Mouse (Mus musculus): ENCODE measurements around the gene Iba57. TPM values are rescaled to one million over a fixed set of nuclear protein-coding genes. Genes with fewer than 3 reads are reported as not detected.

The Iba57 gene
- polyA plus RNA-seq, 1 experiment from 2014 or later, result 6.3 TPM

- Histone ChIP-seq H3K4me3 (no peak overlapping the region), H3K9me3 (no peaks in the 10 kb centered on the region), H3K4me2 (no peak overlapping the region), H3K4me1 (replicated peaks) (peaks cover 9% of the 10 kb centered on the region), H3K9ac (no peak overlapping the region), H3K27me3 (0 out of 2 replicates have a peak, but pooled peaks cover 4% of the 10 kb centered on the region), H3K36me3 (0 out of 2 replicates have a peak, but pooled peaks cover 5% of the 10 kb centered on the region), H3K27ac (replicated peaks) (no peak overlapping the region)
- no peak for ATAC-seq (ENCODE audit: low read depth)
These were observed 32.7 kb upstream of the Iba57 start for GRCm38 (mm10) chr11:59196230-59196629.

DNA sequence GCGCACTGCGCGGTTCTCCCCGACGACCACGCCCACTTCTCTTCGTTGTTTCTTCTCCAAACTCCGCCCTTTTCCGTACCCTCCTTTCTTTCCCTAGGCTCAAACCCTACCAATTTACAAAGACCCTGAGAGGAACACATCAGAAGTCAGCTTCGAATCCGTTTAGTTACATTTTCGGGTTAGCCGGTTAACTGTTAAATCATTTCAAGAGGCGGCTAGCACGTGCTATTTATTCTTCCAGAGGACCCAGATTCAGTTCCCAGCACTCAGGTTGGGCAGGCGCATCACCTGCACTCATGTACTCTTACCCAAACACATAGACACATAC, 28.5 kb upstream of the Iba57 start, which contains the start of gene Guk1:
Guk1 (minus strand) TSS at position 154 of the 328 bp plus-strand sequence.
- Histone ChIP-seq H3K9ac (peak within 1 kb of the TSS; percentile 86), H3K27me3 (0 out of 2 replicates have a peak, but pooled peaks cover 4% of the 10 kb centered on the region), H3K27ac (replicated peaks) (peak within 1 kb of the TSS; percentile 92), H3K9me3 (no peaks in the 10 kb centered on the region), H3K4me2 (peak within 1 kb of the TSS; percentile 81), H3K4me3 (peak within 1 kb of the TSS; percentile 62), H3K36me3 (no peaks in the 10 kb centered on the region), H3K4me1 (replicated peaks) (peaks cover 36% of the 10 kb centered on the region)
- 6% methylated on average over 16 of the region's 16 CpGs for WGBS
- peak; percentile 12; the same call in 1 of the 2 replicates for ATAC-seq (ENCODE audit: low read depth)

DNA sequence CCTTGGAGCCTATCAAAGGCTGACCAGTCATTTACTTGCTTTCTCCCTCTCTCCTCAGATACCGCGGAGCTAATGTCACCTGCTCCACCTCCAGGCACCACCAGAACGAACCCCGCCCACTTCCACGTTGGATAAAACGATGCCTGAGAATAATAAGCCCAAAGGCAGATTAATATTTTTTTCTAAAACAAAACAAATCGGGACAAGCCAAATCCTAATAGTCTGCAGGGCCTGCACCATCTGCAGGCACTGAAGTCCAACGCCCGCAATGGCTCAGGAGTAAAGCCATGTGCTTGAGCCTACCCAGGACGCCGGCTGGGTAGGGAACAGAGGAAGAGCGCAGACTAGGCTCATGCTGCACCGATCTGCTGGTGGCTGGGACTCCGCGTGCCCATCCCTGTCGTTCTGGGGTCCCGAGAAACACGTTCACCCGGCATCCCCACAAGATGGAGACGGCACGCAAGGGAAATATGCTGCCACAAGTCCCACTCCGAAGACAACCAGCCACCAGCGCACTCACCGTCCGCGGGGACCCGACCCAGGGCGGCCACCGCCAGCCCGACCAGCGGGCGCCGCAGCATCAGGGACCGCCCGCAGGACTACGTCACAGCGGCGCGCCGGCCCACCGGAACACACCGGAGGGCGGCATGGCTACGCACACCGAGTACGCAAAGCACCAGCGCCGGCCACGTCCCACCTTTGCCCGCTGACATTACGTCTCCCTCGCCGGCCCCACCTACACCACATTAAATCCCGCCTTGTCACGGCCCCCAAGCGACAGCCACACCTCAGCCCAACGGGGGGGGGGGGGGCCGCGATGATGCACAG, 27.9 kb upstream of the Iba57 start:
- H3K4me1 ChIP-seq (replicated peaks), result peaks cover 36% of the 10 kb centered on the region
- peak overlapping the region; percentile 92 for H3K27ac ChIP-seq (replicated peaks)
- peak overlapping the region; percentile 62 for H3K4me3 ChIP-seq
- H3K9ac ChIP-seq, result peak overlapping the region; percentile 86
- no peaks in the 10 kb centered on the region for H3K9me3 ChIP-seq
- ATAC-seq (ENCODE audit: low read depth), result peak; percentile 94
- peaks cover 4% of the 10 kb centered on the region for H3K36me3 ChIP-seq
- H3K27me3 ChIP-seq, result 0 out of 2 replicates have a peak, but pooled peaks cover 4% of the 10 kb centered on the region
- peak overlapping the region; percentile 81 for H3K4me2 ChIP-seq
- under 1% methylated on average over 39 of the region's 59 CpGs for WGBS

DNA sequence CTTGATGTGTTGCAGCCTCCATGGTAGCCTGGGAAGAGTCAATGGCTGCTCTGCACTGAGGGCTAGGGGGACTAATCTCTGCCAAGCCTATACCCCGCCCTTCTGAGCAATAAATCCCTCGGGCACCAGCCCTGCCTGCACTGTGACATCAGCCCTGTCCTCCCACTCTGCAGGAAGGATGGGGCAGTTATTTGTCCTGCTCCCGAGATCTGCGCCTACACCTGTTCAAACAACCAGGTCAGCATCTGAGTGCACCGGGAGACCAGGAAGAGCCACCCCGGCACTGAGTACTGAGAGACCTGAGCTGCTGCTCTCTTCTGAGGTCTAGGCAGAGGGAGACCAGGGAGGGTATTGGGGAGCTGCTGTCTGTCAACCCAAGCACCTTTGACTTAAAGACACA, 24.2 kb upstream of the Iba57 start:
- no peak for ATAC-seq (ENCODE audit: low read depth)
- WGBS, result 80% methylated on average over 6 of the region's 6 CpGs
- Histone ChIP-seq H3K4me3 (no peak overlapping the region), H3K27me3 (no peaks in the 10 kb centered on the region), H3K4me1 (replicated peaks) (peaks cover 36% of the 10 kb centered on the region), H3K27ac (replicated peaks) (no peak overlapping the region), H3K9me3 (no peaks in the 10 kb centered on the region), H3K9ac (peak overlapping the region; percentile 8; the same call in 1 of the 2 replicates), H3K4me2 (no peak overlapping the region), H3K36me3 (peaks cover 42% of the 10 kb centered on the region)

- no peak overlapping the region for H3K27ac ChIP-seq (replicated peaks)
- 82% methylated on average over 5 of the region's 5 CpGs for WGBS
- no peak for ATAC-seq (ENCODE audit: low read depth)
- 0 out of 2 replicates have a peak overlapping the region, but pooled peaks have one; percentile 17 for H3K9ac ChIP-seq
- H3K27me3 ChIP-seq, result no peaks in the 10 kb centered on the region
- no peak overlapping the region for H3K4me2 ChIP-seq
- H3K4me3 ChIP-seq, result no peak overlapping the region
- peaks cover 55% of the 10 kb centered on the region for H3K36me3 ChIP-seq
- peaks cover 29% of the 10 kb centered on the region for H3K4me1 ChIP-seq (replicated peaks)
- no peaks in the 10 kb centered on the region for H3K9me3 ChIP-seq
These were observed 22.0 kb upstream of the Iba57 start for GRCm38 (mm10) chr11:59185490-59185889.

DNA sequence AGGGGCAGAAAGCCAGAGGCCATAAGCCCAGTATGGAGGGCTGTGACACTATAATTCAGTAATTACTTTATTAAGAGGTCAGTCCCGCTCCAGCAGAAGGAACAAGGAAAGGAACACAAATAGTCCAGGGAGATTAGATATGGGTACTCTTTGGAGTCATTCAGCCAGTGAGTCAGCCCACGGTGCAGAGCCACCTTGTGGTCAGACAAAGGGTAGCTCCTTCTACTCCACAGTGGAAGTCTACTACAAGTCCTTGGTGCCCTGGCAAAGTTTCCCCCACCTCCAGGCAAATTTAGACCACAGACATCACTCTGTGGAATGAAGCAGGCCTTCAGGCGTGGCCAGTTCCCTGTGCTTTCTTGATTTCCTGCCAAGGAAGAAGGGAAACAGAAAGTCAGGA, 20.3 kb upstream of the Iba57 start:
- no peaks in the 10 kb centered on the region for H3K9me3 ChIP-seq
- no peak overlapping the region for H3K27ac ChIP-seq (replicated peaks)
- no peak overlapping the region for H3K9ac ChIP-seq
- peak; percentile 20; the same call in 1 of the 2 replicates for ATAC-seq (ENCODE audit: low read depth)
- no peak overlapping the region for H3K4me3 ChIP-seq
- no peak overlapping the region for H3K4me2 ChIP-seq
- H3K36me3 ChIP-seq, result peaks cover 55% of the 10 kb centered on the region
- peaks cover 13% of the 10 kb centered on the region for H3K27me3 ChIP-seq
- peaks cover 12% of the 10 kb centered on the region for H3K4me1 ChIP-seq (replicated peaks)
- 43% methylated on average over 3 of the region's 3 CpGs for WGBS

DNA sequence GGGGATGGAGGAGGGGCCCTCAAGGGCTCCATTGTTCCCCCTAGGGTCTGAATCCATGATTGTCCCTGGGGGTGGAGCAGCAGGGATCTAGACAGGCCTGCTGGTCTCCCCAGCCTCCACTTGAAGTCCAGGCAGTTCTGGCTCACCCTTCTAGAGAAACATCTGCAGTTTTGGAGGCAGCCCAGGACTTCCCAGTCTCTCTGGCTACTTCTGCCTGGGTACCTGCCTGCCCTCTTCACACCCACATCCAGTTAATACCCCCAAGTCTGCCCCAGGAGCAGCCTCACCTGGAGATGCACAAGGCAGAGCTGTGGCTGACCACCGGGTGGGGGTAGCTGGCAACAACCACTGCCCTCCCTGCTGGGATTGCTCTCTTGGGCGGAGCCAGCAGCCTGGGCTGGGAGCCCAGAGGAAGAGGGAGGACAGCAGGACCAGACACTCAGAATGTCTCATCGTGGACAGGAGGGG, 19.4 kb upstream of the Iba57 start, which contains the start of gene Gjc2:
Gjc2 (minus strand) TSS at position 350 of the 468 bp plus-strand sequence.
- no peak within 1 kb of the TSS for H3K9ac ChIP-seq
- no peak for ATAC-seq (ENCODE audit: low read depth)

DNA sequence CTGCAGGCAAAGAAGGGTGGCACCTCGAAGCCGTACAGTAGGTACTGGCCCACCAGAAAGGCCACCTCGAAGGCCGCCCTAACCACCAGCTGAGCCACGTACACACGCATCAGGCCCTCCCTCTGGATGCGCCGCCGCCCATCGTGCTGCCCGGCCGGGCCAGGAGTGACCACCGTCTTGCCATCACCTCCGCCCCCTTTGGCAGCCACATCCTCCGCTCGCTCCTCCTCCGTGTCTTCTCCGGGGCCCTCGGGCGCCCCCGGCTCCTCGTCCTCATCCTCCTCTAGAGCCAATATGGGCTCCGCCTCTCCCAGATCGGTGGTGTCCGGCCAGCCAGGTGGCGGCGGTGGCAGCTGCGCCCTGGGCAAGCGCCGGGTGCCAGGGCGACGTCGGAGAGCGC, 13.4 kb upstream of the Iba57 start:
- Histone ChIP-seq H3K9me3 (no peaks in the 10 kb centered on the region), H3K27ac (replicated peaks) (no peak overlapping the region), H3K9ac (no peak overlapping the region), H3K36me3 (0 out of 2 replicates have a peak, but pooled peaks cover 5% of the 10 kb centered on the region), H3K4me3 (no peak overlapping the region; the same call in 1 of the 2 replicates), H3K27me3 (peaks cover 77% of the 10 kb centered on the region), H3K4me1 (replicated peaks) (peaks cover 3% of the 10 kb centered on the region), H3K4me2 (no peak overlapping the region)
- ATAC-seq (ENCODE audit: low read depth), result no peak
- WGBS, result 9% methylated on average over 33 of the region's 34 CpGs

More for the DNA sequence above, 19.4 kb upstream of the Iba57 start, which contains the start of gene Gjc2:
- Histone ChIP-seq H3K4me2 (no peak within 1 kb of the TSS), H3K27me3 (peaks cover 22% of the 10 kb centered on the region), H3K27ac (replicated peaks) (no peak within 1 kb of the TSS), H3K4me1 (replicated peaks) (peaks cover 4% of the 10 kb centered on the region; the same call in 1 of the 2 replicates), H3K36me3 (peaks cover 55% of the 10 kb centered on the region), H3K4me3 (no peak within 1 kb of the TSS), H3K9me3 (no peaks in the 10 kb centered on the region)
- WGBS, result 42% methylated on average over 3 of the region's 3 CpGs

GRCm38 (mm10) chr11:59176475-59176874, 12.9 kb upstream of the Iba57 start:
- peaks cover 77% of the 10 kb centered on the region for H3K27me3 ChIP-seq
- peak overlapping the region; percentile 11; the same call in 1 of the 2 replicates for H3K4me3 ChIP-seq
- no peak overlapping the region for H3K4me2 ChIP-seq
- no peak overlapping the region for H3K27ac ChIP-seq (replicated peaks)
- H3K36me3 ChIP-seq, result 0 out of 2 replicates have a peak, but pooled peaks cover under 1% of the 10 kb centered on the region
- peaks cover 3% of the 10 kb centered on the region for H3K4me1 ChIP-seq (replicated peaks)
- ATAC-seq (ENCODE audit: low read depth), result no peak
- WGBS, result 3% methylated on average over 48 of the region's 48 CpGs
- H3K9ac ChIP-seq, result no peak overlapping the region
- H3K9me3 ChIP-seq, result no peaks in the 10 kb centered on the region

GRCm38 (mm10) chr11:59174189-59174838, 10.8 kb upstream of the Iba57 start:
- peaks cover 3% of the 10 kb centered on the region for H3K4me1 ChIP-seq (replicated peaks)
- no peaks in the 10 kb centered on the region for H3K36me3 ChIP-seq
- H3K4me2 ChIP-seq, result no peak overlapping the region
- peaks cover 70% of the 10 kb centered on the region for H3K27me3 ChIP-seq
- 61% methylated on average over 6 of the region's 6 CpGs for WGBS
- no peak overlapping the region for H3K9ac ChIP-seq
- no peak overlapping the region for H3K4me3 ChIP-seq
- H3K27ac ChIP-seq (replicated peaks), result no peak overlapping the region
- no peak for ATAC-seq (ENCODE audit: low read depth)
- H3K9me3 ChIP-seq, result no peaks in the 10 kb centered on the region

DNA sequence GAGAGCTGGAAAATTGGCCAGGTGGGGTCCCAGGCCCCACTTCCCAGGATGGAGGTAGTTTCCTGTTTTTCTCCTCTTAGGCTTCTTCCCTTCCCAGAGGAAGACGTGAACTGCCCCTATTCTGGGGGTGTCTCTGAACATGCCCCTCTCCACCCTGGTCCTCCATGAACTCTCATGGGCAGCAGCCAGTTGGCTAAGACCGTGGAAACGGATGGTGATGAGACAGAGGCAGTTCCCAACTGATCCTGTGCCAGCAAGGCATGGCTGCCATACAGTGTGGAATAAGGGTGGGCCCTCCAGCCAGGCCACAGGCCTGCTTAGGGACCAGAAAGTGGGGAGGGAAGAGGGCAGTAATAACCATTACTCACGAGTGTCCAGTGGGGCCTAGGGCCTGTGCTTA, 7.0 kb upstream of the Iba57 start:
- no peaks in the 10 kb centered on the region; the same call in 1 of the 2 replicates for H3K4me1 ChIP-seq (replicated peaks)
- H3K27ac ChIP-seq (replicated peaks), result no peak overlapping the region
- no peaks in the 10 kb centered on the region for H3K36me3 ChIP-seq
- 69% methylated on average over 4 of the region's 4 CpGs for WGBS
- H3K4me2 ChIP-seq, result no peak overlapping the region
- H3K4me3 ChIP-seq, result no peak overlapping the region
- H3K9ac ChIP-seq, result no peak overlapping the region
- H3K9me3 ChIP-seq, result no peaks in the 10 kb centered on the region
- peaks cover 32% of the 10 kb centered on the region for H3K27me3 ChIP-seq
- no peak for ATAC-seq (ENCODE audit: low read depth)

DNA sequence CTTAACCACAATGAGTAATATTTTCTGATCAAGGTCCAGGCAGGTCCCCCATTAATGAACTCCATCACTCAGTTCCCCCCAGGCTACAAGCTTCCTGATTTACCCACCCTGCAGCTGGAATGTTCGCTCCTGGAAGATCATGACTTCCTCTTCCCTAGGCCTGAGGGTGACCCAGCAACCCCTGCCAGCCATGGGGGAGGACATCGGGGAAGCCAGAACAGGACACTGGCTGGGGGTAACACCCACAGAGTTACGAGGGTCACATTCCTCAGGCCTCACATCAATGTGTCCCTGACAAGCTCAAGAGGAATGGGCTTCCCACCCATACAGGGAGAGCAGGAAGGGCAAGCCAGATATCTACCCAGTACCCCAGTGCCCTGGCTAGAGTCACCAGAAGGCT, 6.3 kb upstream of the Iba57 start:
- 70% methylated on average over 3 of the region's 3 CpGs for WGBS

More for the DNA sequence above, 6.3 kb upstream of the Iba57 start:
- Histone ChIP-seq H3K9me3 (no peaks in the 10 kb centered on the region), H3K27me3 (peaks cover 24% of the 10 kb centered on the region), H3K4me3 (no peak overlapping the region), H3K9ac (no peak overlapping the region), H3K27ac (replicated peaks) (no peak overlapping the region), H3K36me3 (no peaks in the 10 kb centered on the region), H3K4me2 (no peak overlapping the region), H3K4me1 (replicated peaks) (no peaks in the 10 kb centered on the region; the same call in 1 of the 2 replicates)
- no peak for ATAC-seq (ENCODE audit: low read depth)

All from neural tube, embryonic 13.5 days (tissue).